In the genomic region with DNA sequence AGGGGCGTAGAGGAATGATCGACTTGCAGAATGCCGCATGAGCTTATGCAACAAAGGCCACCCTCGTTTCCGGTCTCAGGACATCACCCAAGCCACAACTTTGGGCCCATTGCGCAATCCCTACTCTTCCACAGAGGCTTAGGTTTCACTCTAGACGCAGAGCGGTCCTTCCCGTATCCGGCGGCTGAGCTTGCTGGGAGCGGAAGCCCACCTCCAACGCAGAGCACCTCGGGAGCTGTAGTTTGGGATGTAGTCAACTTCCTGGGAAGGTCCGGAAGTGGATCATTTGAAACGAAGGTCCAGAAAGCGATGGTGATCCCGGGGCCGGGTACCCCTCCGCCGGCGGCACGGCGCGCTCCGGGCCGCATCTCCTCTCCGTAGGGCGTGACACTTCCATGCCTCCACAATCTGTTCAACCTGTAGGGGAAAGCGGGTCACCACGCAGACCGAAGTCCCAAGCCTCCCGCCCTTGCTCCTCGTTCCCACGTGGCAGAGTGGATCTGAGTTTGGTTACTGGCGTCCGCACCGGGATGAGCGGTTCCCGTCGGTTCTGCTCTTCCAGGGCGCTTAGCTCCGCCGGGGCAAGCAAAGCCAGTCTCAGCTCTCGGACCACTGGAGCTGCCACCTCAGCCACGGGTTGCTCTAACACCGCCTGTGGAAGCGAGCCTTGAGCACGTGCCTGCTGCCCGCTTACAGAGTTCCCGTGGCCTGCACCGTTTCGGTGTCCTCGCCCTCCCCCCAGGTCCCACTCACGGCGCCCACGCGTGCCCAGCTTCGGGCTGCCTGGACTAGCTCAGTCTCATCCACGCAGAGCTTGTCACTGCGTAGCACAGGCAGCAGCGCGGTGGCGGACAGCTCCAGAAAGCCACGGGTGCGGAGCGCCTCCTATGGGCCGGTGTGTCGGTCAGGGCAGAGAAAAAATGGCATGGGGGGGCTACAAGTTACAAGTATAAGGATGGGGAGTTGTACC, we compare ENCODE assay signal across 8 mouse cellular contexts. TPM values are rescaled to one million over a fixed set of nuclear protein-coding genes. Genes with fewer than 3 reads are reported as not detected.
A peak's percentile ranks its signal among the peaks of the same experiment; 100 is the strongest.
DNase-seq lines count a peak whose midpoint lies in the region; ATAC-seq and TF ChIP-seq lines count a peak whose summit lies in the region.

No protein-coding gene starts in this region.

- peak; percentile 40 for TF ChIP-seq RAD21 in MEL (IDR thresholded peaks at IDR 0.05; ENCODE audit: low read depth, low read length)

- H3K4me3 ChIP-seq in MEL (ENCODE audit: control insufficient read depth in 1 of 2, insufficient read depth in 1 of 2, low read depth in 2 of 2, low read length in 2 of 2), result peak overlapping the region; percentile 67 to 82
- H3K4me3 ChIP-seq in cerebellum, adult 2 months (replicated peaks; ENCODE audit: insufficient read depth, low read depth, low read length), result peak overlapping the region; percentile 74
- peak overlapping the region; percentile 66 for H3K4me3 ChIP-seq in forebrain, postnatal 0 days (ENCODE audit: low read depth, low read length)
- H3K4me3 ChIP-seq in lung, embryonic 16.5 days (ENCODE audit: low read length), result peak overlapping the region; percentile 83

- DNase-seq in MEL (ENCODE audit: low read depth, low spot score), result peak; percentile 98
- peak; percentile 92 to 95 for DNase-seq in cerebellum, adult 2 months
- DNase-seq in forebrain, postnatal 0 days, result peak; percentile 96
- peak; percentile 95 for DNase-seq in layer of hippocampus, adult 9-10 months (ENCODE audit: low spot score)
- peak; percentile 72 for DNase-seq in ovary, postnatal 10 days (ENCODE audit: low spot score)
- peak; percentile 83 to 92 for DNase-seq in thymus, postnatal 10 days (ENCODE audit: low spot score in 2 of 2)

- peak; percentile 66 to 90 (median 86) for TF ChIP-seq CTCF in MEL (IDR thresholded peaks at IDR 0.05 in 2 of 3, conservative IDR thresholded peaks at IDR 0.05 in 1 of 3; ENCODE audit: control insufficient read depth in 1 of 3, insufficient read depth in 1 of 3, low read depth in 2 of 3, low read length in 3 of 3, poor library complexity in 1 of 3, severe bottlenecking in 1 of 3)
- TF ChIP-seq CTCF in cerebellum, adult 2 months (IDR thresholded peaks at IDR 0.05; ENCODE audit: borderline replicate concordance, insufficient read depth, low read depth, low read length), result peak; percentile 67; the same call in 1 of the 2 replicates
- TF ChIP-seq CTCF in forebrain, postnatal 0 days (IDR thresholded peaks at IDR 0.05; ENCODE audit: low read depth), result peak; percentile 89

- no peaks in the 10 kb centered on the region for H3K27me3 ChIP-seq in MEL (ENCODE audit: control insufficient read depth in 1 of 2, insufficient read depth in 2 of 2, low read length in 2 of 2)
- H3K27me3 ChIP-seq in cerebellum, adult 2 months (ENCODE audit: control insufficient read depth, insufficient read depth, low read length), result no peaks in the 10 kb centered on the region
- no peaks in the 10 kb centered on the region for H3K27me3 ChIP-seq in forebrain, postnatal 0 days (ENCODE audit: insufficient read depth, low read length)
- H3K27me3 ChIP-seq in lung, embryonic 16.5 days (ENCODE audit: control insufficient read depth, insufficient read depth, low read depth, low read length), result no peaks in the 10 kb centered on the region

- H3K4me1 ChIP-seq in MEL (ENCODE audit: control insufficient read depth in 1 of 2, insufficient read depth in 2 of 2, low read length in 2 of 2), result peaks cover 2 to 23% of the 10 kb centered on the region in 2 experiments; a peak in 3 of 4 replicates
- H3K4me1 ChIP-seq in cerebellum, adult 2 months (ENCODE audit: control insufficient read depth, insufficient read depth, low read length), result peaks cover 4% of the 10 kb centered on the region
- peaks cover 13% of the 10 kb centered on the region for H3K4me1 ChIP-seq in forebrain, postnatal 0 days (ENCODE audit: insufficient read depth)
- peaks cover 28% of the 10 kb centered on the region for H3K4me1 ChIP-seq in lung, embryonic 16.5 days (replicated peaks; ENCODE audit: control insufficient read depth, insufficient read depth, low read length)

- ATAC-seq in forebrain, postnatal 0 days, result peak; percentile 98
- peak; percentile 66 to 79 for ATAC-seq in hematopoietic stem cell, adult 5-6 weeks (replicated peaks in 1 of 2; ENCODE audit: insufficient read depth in 1 of 2, low FRiP score in 2 of 2, low TSS enrichment in 1 of 2, low read depth in 1 of 2, poor library complexity in 2 of 2, severe bottlenecking in 2 of 2)
- peak; percentile 96 for ATAC-seq in lung, embryonic 16.5 days (ENCODE audit: low read depth)

- WGBS in cerebellum, adult 2 months, result under 1% methylated on average over 69 of the region's 69 CpGs
- 2% methylated on average over 69 of the region's 69 CpGs for WGBS in forebrain, postnatal 0 days
- under 1% methylated on average over 69 of the region's 69 CpGs for WGBS in lung, embryonic 16.5 days

- peak; percentile 69 to 96 for TF ChIP-seq POLR2A in MEL (IDR thresholded peaks at IDR 0.05; ENCODE audit: control insufficient read depth in 1 of 2, insufficient read depth in 1 of 2, low read depth in 1 of 2, low read length in 2 of 2, poor library complexity in 1 of 2)
- peak; percentile 96 for TF ChIP-seq POLR2A in cerebellum, adult 2 months (IDR thresholded peaks at IDR 0.05; ENCODE audit: borderline replicate concordance, insufficient read depth, low read length)

- H3K4me2 ChIP-seq in forebrain, postnatal 0 days (ENCODE audit: low read depth), result peak overlapping the region; percentile 99
- H3K4me2 ChIP-seq in lung, embryonic 16.5 days (ENCODE audit: low read depth, low read length), result peak overlapping the region; percentile 85

- TF ChIP-seq EP300 in MEL (IDR thresholded peaks at IDR 0.05; ENCODE audit: low read depth in 1 of 2, low read length in 2 of 2), result peak in 1 of 2 experiments; percentile 34; a peak in 2 of 4 replicates

- H3K36me3 ChIP-seq in MEL (ENCODE audit: control insufficient read depth in 1 of 2, insufficient read depth in 2 of 2, low read length in 2 of 2), result peaks cover 0 to 23% of the 10 kb centered on the region in 2 experiments; a peak in 2 of 4 replicates
- no peaks in the 10 kb centered on the region for H3K36me3 ChIP-seq in forebrain, postnatal 0 days (ENCODE audit: insufficient read depth)
- no peaks in the 10 kb centered on the region for H3K36me3 ChIP-seq in lung, embryonic 16.5 days (ENCODE audit: control insufficient read depth, insufficient read depth, low read length)

- H3K79me2 ChIP-seq in MEL (ENCODE audit: control insufficient read depth, insufficient read depth, low read length, poor library complexity), result peaks cover 13% of the 10 kb centered on the region

- H3K27ac ChIP-seq in MEL (ENCODE audit: control insufficient read depth, low read depth, low read length), result peak overlapping the region; percentile 81
- peak overlapping the region; percentile 73 for H3K27ac ChIP-seq in cerebellum, adult 2 months (ENCODE audit: insufficient read depth, low read length)
- H3K27ac ChIP-seq in forebrain, postnatal 0 days (ENCODE audit: low read depth, low read length), result peak overlapping the region; percentile 94
- H3K27ac ChIP-seq in lung, embryonic 16.5 days (ENCODE audit: low read length), result peak overlapping the region; percentile 95

- H3K9ac ChIP-seq in MEL (ENCODE audit: control insufficient read depth, low read depth, low read length, poor library complexity, severe bottlenecking), result peak overlapping the region; percentile 92
- H3K9ac ChIP-seq in forebrain, postnatal 0 days, result peak overlapping the region; percentile 73
- H3K9ac ChIP-seq in lung, embryonic 16.5 days (ENCODE audit: low read length), result peak overlapping the region; percentile 81

- no peaks in the 10 kb centered on the region for H3K9me3 ChIP-seq in MEL (replicated peaks; ENCODE audit: insufficient read depth, low read length)
- no peaks in the 10 kb centered on the region for H3K9me3 ChIP-seq in forebrain, postnatal 0 days (ENCODE audit: low read length)
- no peaks in the 10 kb centered on the region for H3K9me3 ChIP-seq in lung, embryonic 16.5 days (ENCODE audit: control insufficient read depth, low read length)

RNA-seq across cellular contexts. Expression of gene Btbd19, which starts 4.8 kb away (rescaled TPM):
- total RNA-seq in MEL (2012; rRNA removed), result 12.1 and 13.6 TPM in 2 replicates
- 10 to 100 TPM in 1 of 2 experiments, not detected in 1; 22.6 TPM for polyA plus RNA-seq in MEL (2012; ENCODE audit: insufficient read depth in 1 of 2, insufficient read length in 2 of 2, low read depth in 1 of 2, low replicate concordance in 2 of 2, missing spikeins in 1 of 2)
- polyA plus RNA-seq in cerebellum, adult 2 months (2012; rRNA removed), result 7.0 and 7.1 TPM in 2 replicates
- total RNA-seq in forebrain, postnatal 0 days (2014; rRNA removed), result 5.5 and 11.4 TPM in 2 replicates
- 4.1 and 6.0 TPM in 2 replicates for polyA plus RNA-seq in forebrain, postnatal 0 days (2015; fragmentation: Nextera tagmentation; extraction: Ambion mirVana)
- total RNA-seq in hematopoietic stem cell, adult 5-6 weeks (2017), result 8.4 and 13.3 TPM in 2 replicates
- 4.5 and 4.9 TPM in 2 replicates for polyA plus RNA-seq in lung, embryonic 16.5 days (2015; fragmentation: Nextera tagmentation; extraction: Ambion mirVana)

RNA-seq across cellular contexts. Expression of gene Tctex1d4, which starts 5.9 kb away (rescaled TPM):
- 0.31 and 0.62 TPM in 2 replicates for total RNA-seq in MEL (2012; rRNA removed)
- 1 to 10 TPM in 1 of 2 experiments, not detected in 1; 1.3 TPM for polyA plus RNA-seq in MEL (2012; ENCODE audit: insufficient read depth in 1 of 2, insufficient read length in 2 of 2, low read depth in 1 of 2, low replicate concordance in 2 of 2, missing spikeins in 1 of 2)
- 0.92 and 2.2 TPM in 2 replicates for polyA plus RNA-seq in cerebellum, adult 2 months (2012; rRNA removed)
- 3.1 and 6.2 TPM in 2 replicates for total RNA-seq in forebrain, postnatal 0 days (2014; rRNA removed)
- 1.3 and 1.7 TPM in 2 replicates for polyA plus RNA-seq in forebrain, postnatal 0 days (2015; fragmentation: Nextera tagmentation; extraction: Ambion mirVana)
- not detected in 2 replicates for total RNA-seq in hematopoietic stem cell, adult 5-6 weeks (2017)
- polyA plus RNA-seq in lung, embryonic 16.5 days (2015; fragmentation: Nextera tagmentation; extraction: Ambion mirVana), result 3.6 and 5.1 TPM in 2 replicates

RNA-seq across cellular contexts. Expression of gene Plk3, which starts 13.0 kb away (rescaled TPM):
- 4.1 and 5.3 TPM in 2 replicates for total RNA-seq in MEL (2012; rRNA removed)
- polyA plus RNA-seq in MEL (2012; ENCODE audit: insufficient read depth in 1 of 2, insufficient read length in 2 of 2, low read depth in 1 of 2, low replicate concordance in 2 of 2, missing spikeins in 1 of 2), result 10 to 100 TPM in 1 of 2 experiments, not detected in 1; 13.8 TPM
- 11.2 and 13.6 TPM in 2 replicates for polyA plus RNA-seq in cerebellum, adult 2 months (2012; rRNA removed)
- 10.2 and 16.9 TPM in 2 replicates for total RNA-seq in forebrain, postnatal 0 days (2014; rRNA removed)
- polyA plus RNA-seq in forebrain, postnatal 0 days (2015; fragmentation: Nextera tagmentation; extraction: Ambion mirVana), result 14.4 and 18.2 TPM in 2 replicates
- 3.1 and 9.3 TPM in 2 replicates for total RNA-seq in hematopoietic stem cell, adult 5-6 weeks (2017)
- 3.0 and 3.2 TPM in 2 replicates for polyA plus RNA-seq in lung, embryonic 16.5 days (2015; fragmentation: Nextera tagmentation; extraction: Ambion mirVana)

RNA-seq across cellular contexts. Expression of gene Ptch2, which starts 24.9 kb away (rescaled TPM):
- not detected in 2 replicates for total RNA-seq in MEL (2012; rRNA removed)
- polyA plus RNA-seq in MEL (2012; ENCODE audit: insufficient read depth in 1 of 2, insufficient read length in 2 of 2, low read depth in 1 of 2, low replicate concordance in 2 of 2, missing spikeins in 1 of 2), result under 1 TPM in 1 of 2 experiments, not detected in 1; 0.33 TPM
- 3.6 and 3.9 TPM in 2 replicates for polyA plus RNA-seq in cerebellum, adult 2 months (2012; rRNA removed)
- total RNA-seq in forebrain, postnatal 0 days (2014; rRNA removed), result 4.0 and 8.6 TPM in 2 replicates
- 0.96 and 1.9 TPM in 2 replicates for polyA plus RNA-seq in forebrain, postnatal 0 days (2015; fragmentation: Nextera tagmentation; extraction: Ambion mirVana)
- total RNA-seq in hematopoietic stem cell, adult 5-6 weeks (2017), result 0.13 TPM in 1 of 2 replicates, not detected in the other
- 5.3 and 5.7 TPM in 2 replicates for polyA plus RNA-seq in lung, embryonic 16.5 days (2015; fragmentation: Nextera tagmentation; extraction: Ambion mirVana)

RNA-seq across cellular contexts. Expression of gene Rps8, which starts 35.3 kb away (rescaled TPM):
- 4,560 and 5,186 TPM in 2 replicates for total RNA-seq in MEL (2012; rRNA removed)
- polyA plus RNA-seq in MEL (2012; ENCODE audit: insufficient read depth in 1 of 2, insufficient read length in 2 of 2, low read depth in 1 of 2, low replicate concordance in 2 of 2, missing spikeins in 1 of 2), result 1,000 to 10,000 TPM; 1,132 to 1,156 TPM
- 458 and 507 TPM in 2 replicates for polyA plus RNA-seq in cerebellum, adult 2 months (2012; rRNA removed)
- total RNA-seq in forebrain, postnatal 0 days (2014; rRNA removed), result 784 and 1,295 TPM in 2 replicates
- polyA plus RNA-seq in forebrain, postnatal 0 days (2015; fragmentation: Nextera tagmentation; extraction: Ambion mirVana), result 481 and 630 TPM in 2 replicates
- total RNA-seq in hematopoietic stem cell, adult 5-6 weeks (2017), result 2,027 and 2,234 TPM in 2 replicates
- polyA plus RNA-seq in lung, embryonic 16.5 days (2015; fragmentation: Nextera tagmentation; extraction: Ambion mirVana), result 858 and 904 TPM in 2 replicates

Comparison
In these comparisons a context has a peak if more than half of its experiments do, and no peak if none do; other contexts are left out.
1. Peak in every context shown above with its lines: DNase-seq, ATAC-seq, H3K4me3 ChIP-seq and H3K27ac ChIP-seq.